Mouse (Mus musculus) MEL (cell line): ENCODE measurements around the gene Polr2e.

ENCODE experiments used
- CTCF ChIP-seq, 3 experiments: IDR thresholded peaks in 2 of 3; conservative IDR thresholded peaks in 1 of 3; 2 replicates each; pipeline ENCODE4 v1.5.1; 2011 to 2012; ENCODE audit warnings: low read length in 3 of 3, low read depth in 2 of 3, mild to moderate bottlenecking in 2 of 3, improper control_type of control experiment in 1 of 3, inconsistent platforms in 1 of 3, mixed read lengths in 1 of 3, moderate library complexity in 1 of 3; ENCODE audit not compliant: control insufficient read depth in 1 of 3, insufficient read depth in 1 of 3, poor library complexity in 1 of 3, severe bottlenecking in 1 of 3
- EP300 ChIP-seq, 2 experiments: IDR thresholded peaks; 2 replicates each; pipeline ENCODE4 v1.6.1; 2011; ENCODE audit warnings: improper control_type of control experiment in 2 of 2, low read length in 2 of 2, low read depth in 1 of 2, mild to moderate bottlenecking in 1 of 2
- GATA1 ChIP-seq: IDR thresholded peaks from 2 replicates; pipeline ENCODE4 v1.6.1; 2011; ENCODE audit warnings: low read depth, low read length, improper control_type of control experiment
- MAFK ChIP-seq: IDR thresholded peaks from 2 replicates; pipeline ENCODE4 v1.6.1; 2011; ENCODE audit warnings: low read depth, mild to moderate bottlenecking, low read length, improper control_type of control experiment, borderline replicate concordance
- MXI1 ChIP-seq: IDR thresholded peaks from 2 replicates; pipeline ENCODE4 v1.6.1; 2011; ENCODE audit warnings: mild to moderate bottlenecking, low read depth, low read length, improper control_type of control experiment
- TAL1 ChIP-seq: IDR thresholded peaks from 2 replicates; pipeline ENCODE4 v1.6.1; 2012; ENCODE audit warnings: mild to moderate bottlenecking, inconsistent platforms, low read length, moderate library complexity, mixed read lengths
- TCF12 ChIP-seq: IDR thresholded peaks from 2 replicates; pipeline ENCODE4 v1.6.1; 2014; ENCODE audit warnings: low read depth, mild to moderate bottlenecking, inconsistent platforms, low read length, improper control_type of control experiment, moderate library complexity

GRCm38 (mm10) chr10:80016931-80017330, 22.7 kb downstream of the Polr2e start:
- TF ChIP-seq MAFK (no peak), GATA1 (no peak), CTCF (IDR thresholded peaks at IDR 0.05 in 2 of 3, conservative IDR thresholded peaks at IDR 0.05 in 1 of 3; ENCODE audit: control insufficient read depth in 1 of 3, insufficient read depth in 1 of 3, low read depth in 2 of 3, low read length in 3 of 3, poor library complexity in 1 of 3, severe bottlenecking in 1 of 3) (no peak), TCF12 (no peak), MXI1 (no peak), EP300 (IDR thresholded peaks at IDR 0.05; ENCODE audit: low read depth in 1 of 2, low read length in 2 of 2) (no peak), TAL1 (no peak)
